8 mouse cellular contexts compared by ENCODE assay signal in the genomic region with DNA sequence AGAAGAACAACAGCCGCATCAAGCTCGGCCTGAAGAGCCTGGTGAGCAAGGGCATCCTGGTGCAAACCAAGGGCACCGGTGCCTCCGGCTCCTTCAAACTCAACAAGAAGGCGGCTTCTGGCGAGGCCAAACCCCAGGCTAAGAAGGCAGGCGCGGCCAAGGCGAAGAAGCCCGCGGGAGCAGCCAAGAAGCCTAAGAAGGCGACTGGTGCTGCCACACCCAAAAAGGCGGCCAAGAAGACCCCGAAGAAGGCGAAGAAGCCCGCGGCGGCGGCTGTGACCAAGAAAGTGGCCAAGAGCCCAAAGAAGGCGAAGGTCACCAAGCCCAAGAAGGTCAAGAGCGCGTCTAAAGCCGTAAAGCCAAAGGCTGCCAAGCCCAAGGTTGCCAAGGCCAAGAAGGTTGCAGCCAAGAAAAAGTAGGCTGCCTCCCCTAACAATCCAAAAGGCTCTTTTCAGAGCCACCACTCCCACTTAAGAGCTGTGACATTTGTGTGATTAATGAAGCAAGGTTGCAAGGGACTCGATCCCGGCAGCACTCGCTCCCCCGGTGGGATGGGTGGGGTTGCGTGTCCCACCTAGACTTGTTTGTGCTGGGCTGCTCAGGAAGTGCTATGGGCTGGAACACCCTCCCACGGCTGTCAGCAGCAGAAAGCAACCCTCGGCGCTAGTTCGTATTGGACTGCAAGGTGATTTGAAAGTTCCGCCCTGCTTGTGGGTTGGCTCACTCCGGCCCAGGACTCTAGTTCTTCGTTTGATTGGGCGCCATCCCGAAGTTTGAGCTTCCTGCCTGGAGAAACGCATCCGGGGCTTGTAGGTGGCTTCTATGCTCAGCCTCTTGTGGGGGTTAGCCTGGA. TPM values are rescaled to one million over a fixed set of nuclear protein-coding genes. Genes with fewer than 3 reads are reported as not detected.
DNase-seq lines count a peak whose midpoint lies in the region; ATAC-seq lines count a peak whose summit lies in the region.

No protein-coding gene starts in this region.

- peak; percentile 91 for ATAC-seq in intestine, embryonic 16.5 days

- peak overlapping the region; percentile 94 for H3K9ac ChIP-seq in intestine, embryonic 16.5 days (ENCODE audit: low read depth, low read length)

- no peaks in the 10 kb centered on the region for H3K27me3 ChIP-seq in intestine, embryonic 16.5 days (replicated peaks; ENCODE audit: control insufficient read depth, insufficient read depth, low read length)

- H3K9me3 ChIP-seq in intestine, embryonic 16.5 days (ENCODE audit: control insufficient read depth, low read length), result no peaks in the 10 kb centered on the region

- intact Hi-C loops in left cerebral cortex, postnatal 25 days (cut with DNase I), result loop anchor here (2.0 to 5.0 kb wide), 2 partner anchors 114 to 207 kb away; a partner anchor contains a TSS

- under 1% methylated on average over 39 of the region's 39 CpGs for WGBS in intestine, embryonic 16.5 days

- peak overlapping the region; percentile 61 for H3K4me3 ChIP-seq in intestine, embryonic 16.5 days (ENCODE audit: low read length)

- no peaks in the 10 kb centered on the region for H3K36me3 ChIP-seq in intestine, embryonic 16.5 days (ENCODE audit: control insufficient read depth, insufficient read depth, low read length)

- peak; percentile 96 for DNase-seq in adrenal gland, adult 8-10 months
- peak; percentile 95 for DNase-seq in embryo, embryonic 9.5 days (ENCODE audit: extremely low spot score)
- peak; percentile 73 to 88 for DNase-seq in gastrocnemius, postnatal 4 days (ENCODE audit: low spot score in 2 of 2)
- peak; percentile 94 to 99 for DNase-seq in left cerebral cortex, postnatal 25 days (ENCODE audit: low spot score in 2 of 2)
- DNase-seq in mesoderm, embryonic 11.5 days (ENCODE audit: low read depth, low spot score), result peak; percentile 94
- peak; percentile 94 to 97 for DNase-seq in right cerebral cortex, postnatal 36 days (ENCODE audit: low spot score in 2 of 2)
- peak; percentile 88 to 91 for DNase-seq in urinary bladder, postnatal 4 days (ENCODE audit: low spot score in 2 of 2)

- peaks cover 5% of the 10 kb centered on the region for H3K4me1 ChIP-seq in intestine, embryonic 16.5 days (ENCODE audit: control insufficient read depth, insufficient read depth, low read length)

- peak overlapping the region; percentile 99 for H3K27ac ChIP-seq in intestine, embryonic 16.5 days (ENCODE audit: low read length)

- peak overlapping the region; percentile 91 for H3K4me2 ChIP-seq in intestine, embryonic 16.5 days (ENCODE audit: low read depth, low read length)

RNA-seq across cellular contexts. Expression of a gene that starts 0.7 kb away (rescaled TPM):
- total RNA-seq in adrenal gland, adult 8-10 months (2022), result 100 to 1,000 TPM; 212 to 290 (median 255) TPM
- 100 to 1,000 TPM; 462 to 585 TPM for total RNA-seq in gastrocnemius, postnatal 4 days (2021)
- polyA plus RNA-seq in intestine, embryonic 16.5 days (2015; fragmentation: Nextera tagmentation; extraction: Ambion mirVana), result 33.6 and 35.3 TPM in 2 replicates
- total RNA-seq in left cerebral cortex, postnatal 25 days (2021), result 10 to 100 TPM; 51.7 to 71.1 TPM

RNA-seq across cellular contexts. Expression of a gene that starts 6.1 kb away (rescaled TPM):
- 10 to 100 TPM in 1 of 4 experiments, 1 to 10 TPM in 3; 4.3 to 10.9 (median 7.4) TPM for total RNA-seq in adrenal gland, adult 8-10 months (2022)
- total RNA-seq in gastrocnemius, postnatal 4 days (2021), result 100 to 1,000 TPM; 162 to 207 TPM
- polyA plus RNA-seq in intestine, embryonic 16.5 days (2015; fragmentation: Nextera tagmentation; extraction: Ambion mirVana), result 3.2 and 4.9 TPM in 2 replicates
- 1 to 10 TPM; 1.9 to 2.6 TPM for total RNA-seq in left cerebral cortex, postnatal 25 days (2021)

RNA-seq across cellular contexts. Expression of a gene that starts 7.2 kb away (rescaled TPM):
- 10 to 100 TPM; 14.8 to 24.3 (median 20.0) TPM for total RNA-seq in adrenal gland, adult 8-10 months (2022)
- total RNA-seq in gastrocnemius, postnatal 4 days (2021), result 100 to 1,000 TPM; 215 to 270 TPM
- 1.7 and 2.0 TPM in 2 replicates for polyA plus RNA-seq in intestine, embryonic 16.5 days (2015; fragmentation: Nextera tagmentation; extraction: Ambion mirVana)
- 10 to 100 TPM; 17.5 to 23.2 TPM for total RNA-seq in left cerebral cortex, postnatal 25 days (2021)

RNA-seq across cellular contexts. Expression of a gene that starts 11.6 kb away (rescaled TPM):
- total RNA-seq in adrenal gland, adult 8-10 months (2022), result 10 to 100 TPM; 24.0 to 37.5 (median 29.3) TPM
- total RNA-seq in gastrocnemius, postnatal 4 days (2021), result 100 to 1,000 TPM; 390 to 456 TPM
- polyA plus RNA-seq in intestine, embryonic 16.5 days (2015; fragmentation: Nextera tagmentation; extraction: Ambion mirVana), result 16.9 and 20.0 TPM in 2 replicates
- total RNA-seq in left cerebral cortex, postnatal 25 days (2021), result 10 to 100 TPM; 27.5 to 31.4 TPM

RNA-seq across cellular contexts. Expression of a gene that starts 12.8 kb away (rescaled TPM):
- total RNA-seq in adrenal gland, adult 8-10 months (2022), result 10 to 100 TPM; 18.1 to 29.8 (median 26.6) TPM
- total RNA-seq in gastrocnemius, postnatal 4 days (2021), result 100 to 1,000 TPM; 433 to 519 TPM
- 4.7 and 7.4 TPM in 2 replicates for polyA plus RNA-seq in intestine, embryonic 16.5 days (2015; fragmentation: Nextera tagmentation; extraction: Ambion mirVana)
- total RNA-seq in left cerebral cortex, postnatal 25 days (2021), result 10 to 100 TPM in 1 of 2 experiments, 1 to 10 TPM in 1; 9.3 to 14.5 TPM

Comparison
In these comparisons a context has a peak if more than half of its experiments do, and no peak if none do; other contexts are left out.
1. Peak in every context shown above with its lines: DNase-seq, ATAC-seq, H3K4me3 ChIP-seq and H3K27ac ChIP-seq.
2. RNA of a gene that starts 6.1 kb away (total RNA-seq): 162 to 207 TPM in gastrocnemius, postnatal 4 days; 4.3 to 10.9 TPM in adrenal gland, adult 8-10 months and 1.9 to 2.6 TPM in left cerebral cortex, postnatal 25 days; every median in the first group is over 10 times any median in the second.
3. RNA of a gene that starts 7.2 kb away (total RNA-seq): 215 to 270 TPM in gastrocnemius, postnatal 4 days; 17.5 to 23.2 TPM in left cerebral cortex, postnatal 25 days and 14.8 to 24.3 TPM in adrenal gland, adult 8-10 months; every median in the first group is over 4 times any median in the second.